Mouse (Mus musculus): ENCODE data around the gene Zc3h12a. TPM values are rescaled to one million over a fixed set of nuclear protein-coding genes. Genes with fewer than 3 reads are reported as not detected.

Gene Zc3h12a
- polyA plus RNA-seq, 1 experiment from 2014 or later: 5.7 TPM

GRCm38 (mm10) chr4:125084403-125085345 lies 43.0 kb downstream of the Zc3h12a start, which contains the start of gene Meaf6:
Gene Meaf6 (plus strand): TSS chr4:125085134.
- DNase-seq (ENCODE audit: low read depth, low spot score): no peak
- CTCF ChIA-PET: interaction anchor here (0.9 to 2.0 kb wide), 9 partner anchors 9 to 35 kb away, joined by 3 to 15 read pairs (median 4); partner anchors contain the start of gene Dnali1
- POLR2A ChIA-PET: interaction anchor here (0.5 kb wide), 1 partner anchor 52 kb away, joined by 3 read pairs; no protein-coding TSS in a partner anchor
- in situ Hi-C loops (cut with MboI; ENCODE audit: low pct_unique_long_range_greater_than_20kb): no loop called here
- peak; percentile 99 for TF ChIP-seq CTCF (IDR thresholded peaks at IDR 0.05)
- ATAC-seq: peak; percentile 83
- no peaks in the 10 kb centered on the region for H3K27me3 ChIP-seq

- DNase-seq (ENCODE audit: low read depth, low spot score) (no peak), ATAC-seq (no peak)
- no peaks in the 10 kb centered on the region for H3K27me3 ChIP-seq
- POLR2A ChIA-PET: no interaction called here
- in situ Hi-C loops (cut with MboI; ENCODE audit: low pct_unique_long_range_greater_than_20kb): no loop called here
- CTCF ChIA-PET: no interaction called here
- TF ChIP-seq CTCF (IDR thresholded peaks at IDR 0.05): no peak
These were observed 48.9 kb downstream of the Zc3h12a start for GRCm38 (mm10) chr4:125078698-125079097.

- ATAC-seq (no peak), DNase-seq (ENCODE audit: low read depth, low spot score) (no peak)
- TF ChIP-seq CTCF (IDR thresholded peaks at IDR 0.05): no peak
- POLR2A ChIA-PET: no interaction called here
- H3K27me3 ChIP-seq: no peaks in the 10 kb centered on the region
- in situ Hi-C loops (cut with MboI; ENCODE audit: low pct_unique_long_range_greater_than_20kb): no loop called here
- CTCF ChIA-PET: no interaction called here
These were observed 49.9 kb downstream of the Zc3h12a start for GRCm38 (mm10) chr4:125077700-125078099.

Other genes with a start within 250 kb of the Zc3h12a start
- gene Epha10, start 246.9 kb downstream of the Zc3h12a start, polyA plus RNA-seq (2021): not detected
- gene 9930104L06Rik, start 190.8 kb downstream of the Zc3h12a start, polyA plus RNA-seq (2021): 8.9 TPM
- 42.9 TPM for gene Cdca8, start 188.5 kb downstream of the Zc3h12a start, polyA plus RNA-seq (2021)
- gene Rspo1, start 141.4 kb downstream of the Zc3h12a start, polyA plus RNA-seq (2021): not detected
- gene Gnl2, start 111.3 kb downstream of the Zc3h12a start, polyA plus RNA-seq (2021): 41.6 TPM
- gene Dnali1, start 62.1 kb downstream of the Zc3h12a start, polyA plus RNA-seq (2021): 0.14 TPM
- 13.5 TPM for gene Snip1, start 61.2 kb downstream of the Zc3h12a start, polyA plus RNA-seq (2021)
- 22.3 TPM for gene Meaf6, start 42.7 kb downstream of the Zc3h12a start, polyA plus RNA-seq (2021)